Mouse (Mus musculus): ENCODE measurements at regions not wholly inside any gene's neighbourhood (a gene's known extent, or its start where the extent isn't known, plus 50 kb on each side); places are given as distances from the start of the nearest gene placed in this dataset.
A peak's percentile ranks its signal among the peaks of the same experiment; 100 is the strongest.

DNA sequence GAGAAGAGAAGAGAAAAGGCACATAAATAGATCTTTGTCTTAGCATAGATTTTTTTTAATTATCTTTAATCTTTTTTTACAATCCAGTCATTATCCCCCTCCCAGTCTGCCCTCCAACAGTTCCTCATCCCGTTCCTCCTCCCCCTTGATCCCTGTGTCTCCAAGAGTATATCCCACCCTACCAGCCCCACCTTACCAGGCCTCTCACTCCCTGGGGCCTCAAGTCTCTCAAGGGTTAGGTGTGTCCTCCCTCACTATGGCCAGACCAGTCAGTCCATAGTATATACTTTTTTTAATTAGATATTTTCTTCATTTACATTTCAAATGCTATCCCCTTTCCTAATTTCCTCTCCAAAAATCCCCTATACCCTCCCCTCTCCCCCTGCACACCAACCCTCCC, 475.1 kb downstream of the Rps29 start:
- no peak for DNase-seq (ENCODE audit: low read depth, low spot score)

GRCm38 (mm10) chr12:68683176-68683575, 475.8 kb downstream of the Rps29 start:
- peak; percentile 50 for DNase-seq (ENCODE audit: low read depth, low spot score)

GRCm38 (mm10) chr12:68680668-68681067, 478.3 kb downstream of the Rps29 start:
- DNase-seq (ENCODE audit: low read depth, low spot score), result no peak

DNA sequence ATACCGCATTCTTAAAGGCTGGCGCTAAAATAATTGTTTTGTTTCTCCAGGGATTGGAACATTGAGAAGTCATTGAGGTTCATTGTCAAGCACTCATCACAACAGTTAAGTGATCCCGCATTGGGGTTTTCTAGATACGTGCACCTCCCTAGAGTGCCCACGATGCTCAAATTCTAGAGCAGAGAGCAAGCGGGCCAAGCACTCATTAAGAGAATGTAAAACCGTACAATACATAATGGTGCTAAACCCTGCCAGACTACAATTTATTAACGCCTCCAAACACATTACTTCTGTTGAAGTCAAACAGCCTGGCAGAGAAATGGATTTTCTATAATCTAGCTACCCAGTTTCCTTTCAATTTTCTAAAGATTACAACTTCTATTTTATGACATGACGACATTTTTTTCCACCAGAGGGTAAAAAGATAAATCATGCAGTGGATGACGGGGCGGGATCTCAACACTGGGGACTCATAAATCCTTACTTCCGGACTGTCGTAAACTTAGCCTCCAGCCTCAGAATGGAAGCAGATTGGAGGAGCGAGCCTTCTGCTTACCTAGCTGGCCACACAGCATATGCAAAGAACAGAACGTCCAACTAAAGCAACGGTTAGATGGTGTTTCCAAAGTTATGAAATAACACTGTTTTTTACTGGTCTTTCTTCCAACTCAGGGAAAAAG, 482.8 kb downstream of the Rps29 start:
- peak; percentile 65 for DNase-seq (ENCODE audit: low read depth, low spot score)

GRCm38 (mm10) chr12:68672011-68672410, 487.0 kb downstream of the Rps29 start:
- DNase-seq (ENCODE audit: low read depth, low spot score), result no peak

- no peak for DNase-seq (ENCODE audit: low read depth, low spot score)
Measured at GRCm38 (mm10) chr12:68645901-68646585, 512.9 kb downstream of the Rps29 start.

- no peak for DNase-seq (ENCODE audit: low read depth, low spot score)
Measured at GRCm38 (mm10) chr12:68643671-68644070, 515.3 kb downstream of the Rps29 start.

- no peak for DNase-seq (ENCODE audit: low read depth, low spot score)
Measured at GRCm38 (mm10) chr12:68632441-68632840, 526.5 kb downstream of the Rps29 start.

- no peak for DNase-seq (ENCODE audit: low read depth, low spot score)
Measured at GRCm38 (mm10) chr12:68618337-68618736, 540.6 kb downstream of the Rps29 start.

GRCm38 (mm10) chr12:68605417-68606000, 553.5 kb downstream of the Rps29 start:
- no peak for DNase-seq (ENCODE audit: low read depth, low spot score)

DNA sequence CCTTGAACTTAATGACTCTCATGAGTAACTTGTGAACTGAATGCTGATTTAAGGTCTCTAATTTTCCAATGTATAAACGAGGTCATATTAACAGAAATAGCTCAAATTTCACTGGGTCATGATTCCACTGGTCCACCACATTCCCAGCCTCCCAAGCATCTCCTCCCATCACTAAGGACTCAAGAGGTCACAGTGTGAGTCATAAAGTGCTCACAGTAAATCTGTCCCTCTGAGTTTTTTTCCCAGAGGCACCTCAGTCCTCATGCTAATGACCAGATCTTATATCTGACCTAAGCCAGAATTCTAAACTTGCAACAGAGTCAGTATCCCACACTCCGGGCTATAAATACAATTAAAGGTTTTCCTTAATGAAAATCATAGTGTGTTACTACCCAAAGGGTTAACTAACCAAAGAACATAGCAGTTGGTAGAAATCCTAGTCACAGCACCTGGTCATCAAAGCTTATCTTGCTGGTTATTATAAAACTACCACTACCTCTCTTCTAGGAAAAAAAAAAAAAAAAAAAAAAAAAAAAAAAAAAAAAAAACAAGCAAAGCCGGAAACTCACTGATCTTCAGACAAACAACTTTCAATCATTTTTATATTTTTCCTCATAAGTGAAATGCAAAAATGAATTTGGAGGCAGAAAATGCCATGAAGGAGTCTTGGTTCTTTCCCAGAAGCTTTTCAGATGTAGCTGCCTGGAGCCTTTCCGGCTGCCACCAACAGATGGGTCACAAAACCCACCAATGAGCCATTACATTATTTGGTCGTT, 554.3 kb downstream of the Rps29 start:
- no peak for DNase-seq (ENCODE audit: low read depth, low spot score)

- no peak for DNase-seq (ENCODE audit: low read depth, low spot score)
Measured at GRCm38 (mm10) chr12:68602682-68603081, 556.3 kb downstream of the Rps29 start.

DNA sequence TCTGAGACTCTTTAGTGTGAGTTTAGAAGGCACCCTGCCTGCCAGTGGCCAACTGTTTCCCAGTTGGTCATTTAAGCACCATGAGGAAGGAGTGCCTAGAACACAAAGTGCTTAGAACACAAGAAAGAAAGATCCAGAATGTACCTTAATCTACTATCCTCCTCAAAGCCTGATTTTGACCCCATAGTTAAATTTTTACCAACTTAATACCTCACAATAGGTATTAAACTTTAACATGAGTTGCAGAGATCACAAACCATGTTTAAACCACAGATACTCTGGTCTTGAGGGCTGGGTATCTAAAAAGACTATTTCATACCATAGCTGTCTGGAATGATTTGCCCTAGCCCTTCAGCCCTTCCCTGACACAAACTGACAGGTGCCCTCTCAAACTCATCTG, 557.6 kb downstream of the Rps29 start:
- no peak for DNase-seq (ENCODE audit: low read depth, low spot score)

GRCm38 (mm10) chr12:68599681-68600596, 559.0 kb downstream of the Rps29 start:
- DNase-seq (ENCODE audit: low read depth, low spot score), result no peak

GRCm38 (mm10) chr12:68599016-68599616, 559.9 kb downstream of the Rps29 start:
- DNase-seq (ENCODE audit: low read depth, low spot score), result no peak

GRCm38 (mm10) chr12:68585524-68585872, 573.5 kb downstream of the Rps29 start:
- no peak for DNase-seq (ENCODE audit: low read depth, low spot score)

GRCm38 (mm10) chr12:68584786-68585523, 574.0 kb downstream of the Rps29 start:
- no peak for DNase-seq (ENCODE audit: low read depth, low spot score)

DNA sequence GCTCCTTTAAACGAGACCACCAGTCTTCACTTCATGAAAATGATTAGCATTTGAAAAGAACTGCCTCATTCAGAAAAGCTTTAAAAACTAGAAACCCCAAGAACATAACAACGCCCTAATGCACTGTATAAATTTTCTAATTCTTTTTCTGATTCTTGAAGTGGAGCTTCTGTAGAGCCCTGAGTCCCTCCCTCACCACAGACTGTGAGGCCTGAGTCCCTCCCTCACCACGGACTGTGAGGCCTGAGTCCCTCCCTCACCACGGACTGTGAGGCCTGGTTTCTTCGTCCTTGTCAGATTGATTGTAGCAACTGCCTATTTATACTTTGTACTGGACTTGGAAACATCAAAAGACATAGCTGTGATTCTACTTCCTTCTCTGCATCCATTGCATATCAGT, 579.1 kb downstream of the Rps29 start:
- DNase-seq (ENCODE audit: low read depth, low spot score), result no peak

- DNase-seq (ENCODE audit: low read depth, low spot score), result no peak
Measured at GRCm38 (mm10) chr12:68577453-68577852, 581.5 kb downstream of the Rps29 start.

DNA sequence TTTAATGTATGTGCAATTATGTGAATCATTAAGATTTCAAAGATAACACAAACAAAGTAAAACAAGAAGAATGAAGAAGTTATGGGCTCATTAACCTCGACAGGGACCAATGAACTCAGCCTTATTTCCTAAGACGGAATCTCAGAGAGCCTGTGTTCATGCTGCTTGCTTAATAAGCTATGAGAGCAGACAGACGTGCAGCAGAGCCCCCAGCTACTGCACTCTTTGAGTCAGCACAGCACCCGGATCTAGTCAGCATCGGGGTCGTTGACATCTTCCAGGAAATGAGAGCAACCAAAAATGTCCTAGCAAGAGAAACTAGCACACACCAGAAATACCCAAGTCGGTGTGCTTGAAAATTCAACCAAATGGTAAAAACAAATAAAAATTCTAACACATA, 582.1 kb downstream of the Rps29 start:
- DNase-seq (ENCODE audit: low read depth, low spot score), result no peak
